Mouse (Mus musculus): Measurements from ENCODE around the gene Rhbdf1.

GRCm38 (mm10) chr11:32234816-32235485 lies 12.9 kb upstream of the Rhbdf1 start:
- TF ChIP-seq CTCF (IDR thresholded peaks at IDR 0.05; ENCODE audit: low read depth) (no peak), EP300 (IDR thresholded peaks at IDR 0.05; ENCODE audit: low read depth) (no peak)

All from heart, postnatal 0 days (tissue).